Mouse (Mus musculus) left cerebral cortex, postnatal 36 days (tissue): ENCODE results near the gene Fam184a. TPM values are rescaled to one million over a fixed set of nuclear protein-coding genes. Genes with fewer than 3 reads are reported as not detected.

Experiments used
- DNase-seq, 2 experiments: peaks; one replicate each; pipeline ENCODE4 v3.0.0; 2021 to 2022; ENCODE audit warnings: low spot score in 2 of 2, mixed read lengths in 1 of 2
- intact Hi-C: fragments of 180-260 bp; cut with DNase I; formaldehyde crosslinking; loops from one replicate; pipeline ENCODE4 v1.15.1; 2025
- total RNA-seq, 2 experiments: library from RNA; stranded (reverse); gene quantifications; 2 replicates each; pipeline ENCODE4 v1.2.3; 2021

Fam184a gene
- total RNA-seq, 2 experiments from 2014 or later: 23.6 to 32.9 TPM

DNA sequence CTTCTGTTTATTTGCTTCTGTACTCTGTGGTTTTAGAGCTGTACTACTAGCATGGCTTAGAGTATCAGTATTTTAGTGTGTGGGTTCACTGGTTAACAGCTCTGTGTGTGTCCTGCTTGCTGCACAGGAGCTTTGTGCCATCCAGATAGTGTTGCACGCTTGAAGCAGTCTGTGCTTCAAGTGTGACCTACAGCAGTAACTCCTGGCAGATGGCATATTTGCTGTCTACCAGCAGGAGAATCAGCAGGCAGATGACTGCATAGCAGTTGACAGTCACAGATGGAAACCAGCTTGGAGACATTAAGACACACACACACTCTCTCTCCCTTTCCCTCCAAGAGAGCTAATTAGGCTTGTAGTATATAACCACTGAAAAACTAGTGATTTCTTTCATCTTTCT is 138.8 kb downstream of the Fam184a start:
- intact Hi-C loops: no loop called here
- DNase-seq: no peak

DNA sequence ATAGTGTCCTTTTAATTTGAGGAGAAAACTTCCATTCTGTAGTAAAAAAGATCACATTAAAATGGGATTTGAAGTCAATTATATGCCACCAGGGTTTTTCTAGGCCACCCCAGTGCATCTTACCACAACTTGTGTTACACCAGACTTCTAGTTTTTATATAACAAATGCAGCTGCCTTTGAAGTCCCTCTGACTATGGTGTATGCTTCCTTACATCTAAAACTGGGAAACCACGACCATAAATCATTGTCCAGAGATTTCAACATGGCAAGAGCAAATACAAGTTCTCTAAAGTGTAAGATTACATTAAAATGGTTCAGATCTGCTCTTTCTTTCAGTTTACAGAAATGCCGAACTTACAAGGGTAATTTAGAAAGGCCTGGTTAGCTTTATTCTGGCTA is 142.6 kb downstream of the Fam184a start:
- intact Hi-C loops: no loop called here
- no peak for DNase-seq

DNA sequence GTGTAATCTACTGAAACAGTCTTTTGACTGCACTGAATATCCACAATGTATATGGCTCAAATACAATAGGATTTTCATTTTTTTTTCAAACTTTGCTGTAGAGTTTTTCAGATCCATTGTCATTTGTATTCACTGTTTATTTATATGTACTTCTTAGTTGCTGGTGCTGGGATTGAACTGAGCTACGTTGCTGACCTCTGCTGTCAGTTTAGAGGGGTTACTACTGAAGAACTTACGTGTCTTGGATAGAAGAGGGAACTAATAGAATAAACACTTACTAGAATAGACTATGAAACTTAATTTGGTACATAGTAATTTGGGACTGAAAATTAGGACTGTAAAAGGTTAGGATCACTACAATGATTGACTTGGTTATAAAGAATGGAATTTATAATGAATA is 145.6 kb downstream of the Fam184a start:
- DNase-seq: no peak
- intact Hi-C loops: no loop called here

DNA sequence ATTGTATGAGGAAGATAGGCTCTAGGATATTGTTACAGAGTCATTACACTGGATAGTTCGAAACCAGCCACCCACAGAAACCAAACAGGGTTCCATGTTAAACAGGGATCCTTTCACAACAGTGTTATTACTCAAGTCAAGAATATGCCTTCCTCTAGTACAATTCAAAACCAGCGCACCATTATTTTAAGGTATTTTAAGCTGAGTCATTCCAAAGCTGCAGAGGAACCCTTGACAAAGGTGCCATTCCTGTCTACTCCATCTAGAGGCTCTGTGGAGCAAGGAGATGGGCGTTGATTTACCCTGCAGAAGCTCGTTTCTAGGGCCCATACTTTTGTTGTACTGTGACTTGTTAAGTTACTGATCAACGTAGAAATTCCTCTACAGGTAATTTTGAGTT is 152.1 kb downstream of the Fam184a start:
- intact Hi-C loops: loop anchor here (10.0 kb wide), 1 partner anchor 254 kb away; no protein-coding TSS in a partner anchor
- DNase-seq: no peak

DNA sequence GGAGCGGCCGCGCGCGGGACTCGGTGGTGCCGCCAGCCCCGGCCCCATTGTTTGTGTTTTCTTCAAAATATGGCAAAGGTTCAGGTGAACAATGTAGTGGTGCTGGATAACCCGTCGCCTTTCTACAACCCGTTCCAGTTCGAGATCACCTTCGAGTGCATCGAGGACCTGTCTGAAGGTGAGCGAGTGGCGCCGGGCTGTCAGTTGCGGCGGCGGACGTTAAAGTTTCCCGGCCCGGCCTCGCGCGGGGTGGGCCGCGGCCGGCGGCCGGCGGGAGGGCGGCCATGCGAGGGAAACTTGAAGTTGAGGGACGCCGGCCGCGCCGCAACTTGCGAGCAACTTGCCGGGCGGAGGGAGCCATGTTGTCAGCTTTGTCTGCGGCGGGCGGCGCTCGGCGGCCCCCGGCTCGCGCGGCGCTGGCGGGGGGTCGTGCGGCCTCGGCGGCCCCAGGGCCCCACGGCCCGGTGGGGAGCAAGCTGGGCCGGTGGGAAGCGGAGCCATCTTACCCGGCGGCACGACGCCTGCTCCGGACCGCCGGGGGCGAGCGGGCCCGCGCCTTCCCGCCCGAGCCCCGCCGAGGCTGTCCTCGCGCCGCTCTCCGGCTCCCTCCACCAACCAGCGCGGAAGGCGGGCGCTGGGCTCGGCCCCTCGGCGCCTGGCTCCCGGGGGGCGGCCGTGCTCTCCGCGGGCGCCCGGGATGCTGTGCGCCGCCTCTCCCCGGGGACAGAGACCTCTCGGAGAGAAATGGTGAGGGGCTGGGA is 153.6 kb downstream of the Fam184a start:
- peak; percentile 41 to 71 for DNase-seq
- intact Hi-C loops: loop anchor here (10.0 kb wide), 1 partner anchor 252 kb away; no protein-coding TSS in a partner anchor

DNA sequence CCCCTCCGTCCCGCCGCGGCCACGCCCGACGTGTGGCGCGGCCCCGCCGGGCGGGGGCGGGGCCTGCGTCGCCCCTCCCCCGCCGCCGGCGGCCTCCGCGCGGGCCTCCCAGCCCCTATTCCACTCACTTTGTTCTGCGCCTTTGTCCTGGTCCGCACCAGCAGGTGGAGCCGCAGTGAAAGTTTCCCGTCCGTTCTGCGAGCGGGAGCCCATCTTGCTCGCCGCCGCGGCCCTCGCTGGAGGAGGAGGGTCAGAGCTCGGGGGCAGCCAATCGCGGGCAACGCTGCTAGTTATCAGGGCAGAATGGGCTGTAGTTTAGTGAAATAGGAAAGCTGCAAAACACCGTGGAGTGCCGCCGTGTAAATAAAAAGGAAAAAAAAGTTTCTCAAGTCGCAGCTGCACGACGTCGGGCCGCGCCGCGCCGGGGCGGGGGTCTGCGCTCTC is 154.2 kb downstream of the Fam184a start, which contains the start of gene Asf1a:
Gene Asf1a (plus strand): TSS at position 81 of the 444 bp plus-strand sequence.
- DNase-seq: peak; percentile 96 to 97
- intact Hi-C loops: loop anchor here (1.0 to 10.0 kb wide), 2 partner anchors 34 to 252 kb away; partner anchors contain the start of gene Mcm9

DNA sequence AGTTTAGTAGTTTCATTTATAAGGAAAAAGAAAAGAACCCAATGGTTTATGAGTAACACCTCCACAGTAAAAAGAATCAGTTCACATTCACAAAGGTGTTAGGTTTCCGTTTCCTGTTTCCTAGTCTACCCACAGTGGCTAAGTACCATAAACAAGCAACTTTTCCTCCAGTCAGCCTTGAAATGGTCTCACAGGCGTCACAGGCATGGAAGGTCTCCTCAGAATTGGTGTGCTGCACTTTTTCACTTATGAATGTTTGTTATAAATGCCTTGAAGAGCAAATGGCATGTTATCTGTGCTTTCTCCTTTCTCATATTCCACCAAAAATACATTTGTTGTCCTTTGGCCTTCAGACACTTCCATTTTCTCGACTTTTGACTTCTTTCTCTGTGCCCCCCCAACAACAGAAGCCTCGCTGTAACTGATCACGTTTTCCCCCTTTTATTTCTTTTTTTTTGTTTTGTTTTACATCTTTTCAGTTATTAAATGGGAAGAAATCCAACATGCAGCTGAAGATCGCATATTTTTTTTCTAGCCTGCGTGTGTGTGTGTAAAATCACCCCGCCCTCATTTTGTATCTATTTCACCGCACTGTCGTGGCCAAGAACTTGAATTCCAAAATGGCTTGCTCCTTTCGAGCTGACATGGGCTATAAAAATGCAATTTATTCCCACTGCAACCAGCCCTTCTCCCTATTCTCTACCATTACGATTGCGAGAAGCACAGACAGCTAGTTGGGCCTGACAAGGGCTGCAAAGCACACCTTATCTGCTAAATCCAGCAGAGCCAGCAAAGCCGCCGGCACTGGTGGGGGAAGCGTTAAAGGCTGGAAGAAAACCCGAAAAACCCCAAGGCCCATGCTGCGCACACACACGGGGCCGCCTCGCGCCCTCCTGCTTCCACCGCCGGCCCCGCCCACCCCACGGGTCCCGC is 154.9 kb downstream of the Fam184a start:
- DNase-seq: no peak
- intact Hi-C loops: loop anchor here (1.0 to 10.0 kb wide), 2 partner anchors 34 to 251 kb away; partner anchors contain the start of gene Mcm9

DNA sequence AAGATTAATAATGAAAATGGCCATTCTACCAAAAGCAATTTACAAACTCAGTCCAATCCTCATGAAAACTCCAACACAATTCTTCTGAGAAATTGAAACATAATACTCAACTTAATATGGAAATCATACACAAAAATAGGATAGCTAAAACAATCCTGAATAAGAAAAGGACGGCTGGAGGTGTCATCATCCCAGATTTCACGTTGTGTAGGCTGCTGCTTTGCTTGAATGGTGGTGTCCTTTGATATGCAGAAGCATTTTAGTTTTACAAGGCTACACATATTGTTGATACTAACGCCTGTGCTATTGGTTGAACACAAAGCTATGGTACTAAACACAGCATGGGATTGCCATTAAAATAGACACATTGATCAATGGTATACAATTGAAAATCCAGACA is 165.1 kb downstream of the Fam184a start:
- intact Hi-C loops: no loop called here
- DNase-seq: no peak

Other genes starting within 250 kb of the Fam184a start
- 10 to 100 TPM; 16.6 to 21.6 TPM for gene Asf1a, start 154.4 kb downstream of the Fam184a start, total RNA-seq
- gene Mcm9, start 120.7 kb downstream of the Fam184a start, total RNA-seq: 1 to 10 TPM; 5.8 to 6.3 TPM